Mouse (Mus musculus): ENCODE measurements around the gene A2ml1. TPM values are rescaled to one million over a fixed set of nuclear protein-coding genes. Genes with fewer than 3 reads are reported as not detected.

Gene A2ml1
- polyA plus RNA-seq, 1 experiment: 0.24 TPM

DNA sequence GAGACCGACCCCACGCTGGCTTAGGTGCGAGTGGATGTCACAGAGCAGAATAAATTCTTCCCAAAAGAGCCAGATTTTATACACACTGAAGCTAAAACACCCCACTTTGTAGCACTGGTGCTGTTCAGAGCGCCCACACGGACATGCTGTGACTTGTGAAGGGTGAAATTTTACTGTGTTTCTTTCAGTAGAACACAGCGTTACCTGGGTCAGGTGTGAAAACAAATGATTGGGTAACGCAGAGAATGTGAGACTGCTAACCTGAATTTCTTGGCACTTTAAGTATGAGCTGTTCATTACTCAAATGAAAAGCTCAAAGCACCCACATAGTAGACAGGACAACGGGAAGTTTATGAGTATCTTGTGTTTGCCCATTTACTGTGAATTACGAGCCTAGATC, 4.1 kb downstream of the A2ml1 start:
- DNase-seq (ENCODE audit: low read depth, low spot score): no peak
- 58% methylated on average over 9 of the region's 9 CpGs for WGBS

DNA sequence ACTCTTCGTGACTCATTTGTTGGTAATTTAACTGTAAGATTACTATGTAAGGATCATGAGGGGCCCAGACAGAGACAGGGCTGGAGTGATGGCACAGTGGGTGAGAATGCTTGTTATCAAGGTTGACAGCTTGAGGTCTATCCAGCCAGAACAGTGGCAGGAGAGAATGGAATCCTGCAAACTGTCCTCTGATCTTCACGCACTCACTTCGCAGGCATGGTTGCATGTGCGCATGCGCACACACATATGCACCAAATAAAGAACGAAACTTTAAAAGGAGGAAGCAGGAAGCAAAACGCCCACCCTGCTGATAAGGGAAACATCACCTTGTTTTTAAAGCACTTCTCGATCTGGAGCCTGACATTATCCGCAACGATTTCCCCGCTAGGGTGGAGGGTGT, 14.8 kb downstream of the A2ml1 start:
- no peak for DNase-seq (ENCODE audit: low read depth, low spot score)
- WGBS: 90% methylated on average over 11 of the region's 11 CpGs

DNA sequence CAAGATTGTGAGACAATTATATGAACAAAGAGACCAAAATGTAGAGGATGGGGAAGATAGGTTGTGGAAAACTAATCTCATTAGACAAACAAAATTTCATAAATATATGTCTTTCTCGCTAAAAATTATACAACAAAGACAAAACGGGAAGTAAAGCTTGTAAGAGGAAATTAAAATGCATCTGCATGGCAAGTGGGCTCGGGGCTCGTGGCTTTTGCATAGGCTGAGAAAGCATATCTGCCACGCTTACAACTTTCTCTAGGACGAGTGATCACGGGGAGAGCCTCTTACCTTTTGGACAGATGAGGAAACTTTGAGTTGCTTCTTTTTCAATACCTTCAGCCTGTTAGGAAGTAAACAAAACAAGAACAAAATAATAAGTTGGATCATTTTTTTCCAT, 27.4 kb downstream of the A2ml1 start:
- 87% methylated on average over 7 of the region's 7 CpGs for WGBS
- no peak for DNase-seq (ENCODE audit: low read depth, low spot score)

DNA sequence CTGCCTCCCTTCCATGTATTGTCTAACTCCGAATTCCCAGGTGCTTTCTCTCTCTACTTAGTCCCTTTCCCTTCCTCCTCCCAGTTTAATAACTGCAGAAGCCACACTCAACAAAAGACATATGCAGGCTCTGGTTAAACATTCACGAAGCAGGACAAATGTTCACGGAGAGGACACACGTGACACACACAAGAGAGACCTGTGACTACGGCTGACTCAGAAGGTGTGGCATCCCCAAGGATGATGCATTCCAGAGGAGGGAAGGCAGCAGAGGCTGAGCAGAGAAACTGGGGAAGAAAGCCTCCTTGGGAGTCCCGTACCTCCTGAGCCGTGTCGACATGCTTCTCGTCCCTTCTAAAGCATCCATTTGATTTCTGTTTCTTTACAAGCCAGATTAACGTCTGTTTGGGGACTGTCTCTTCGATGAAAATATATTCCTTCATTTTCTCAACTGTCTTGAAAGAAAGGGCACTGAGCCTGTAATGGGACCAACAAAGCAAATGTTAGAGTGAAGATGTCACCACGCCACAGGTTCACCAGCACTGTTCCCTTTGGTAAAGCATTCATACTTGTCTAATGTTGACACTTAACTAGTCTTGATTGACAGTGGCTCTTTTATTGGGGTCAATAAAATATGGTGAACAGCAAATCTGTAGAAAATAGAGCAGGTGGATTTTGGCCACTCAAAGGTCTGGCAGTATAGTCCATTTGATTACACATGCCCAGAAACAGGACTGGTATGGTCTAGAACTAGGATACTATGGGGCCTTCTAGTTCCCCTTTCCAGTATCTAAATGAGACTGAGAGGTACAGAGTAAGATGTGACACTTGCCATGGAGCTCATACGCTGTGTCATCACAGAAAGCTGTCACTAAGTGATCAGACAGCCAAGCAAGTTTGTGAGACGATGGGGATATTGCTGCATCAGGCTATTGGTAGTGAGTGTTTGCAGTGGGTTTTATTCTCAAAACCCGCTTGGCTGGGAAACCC, 31.6 kb downstream of the A2ml1 start:
- WGBS: 30% methylated on average over 15 of the region's 15 CpGs
- peak; percentile 95 for DNase-seq (ENCODE audit: low read depth, low spot score)

- 44% methylated on average over 10 of the region's 10 CpGs for WGBS
- DNase-seq (ENCODE audit: low read depth, low spot score): no peak
Measured at GRCm38 (mm10) chr6:128548532-128548931, 32.9 kb downstream of the A2ml1 start.

- no peak for DNase-seq (ENCODE audit: low read depth, low spot score)
- 81% methylated on average over 4 of the region's 4 CpGs for WGBS
Measured at GRCm38 (mm10) chr6:128545402-128545801, 36.0 kb downstream of the A2ml1 start.

- DNase-seq (ENCODE audit: low read depth, low spot score): no peak
- 33% methylated on average over 13 of the region's 13 CpGs for WGBS
Measured at GRCm38 (mm10) chr6:128543226-128543625, 38.2 kb downstream of the A2ml1 start.

DNA sequence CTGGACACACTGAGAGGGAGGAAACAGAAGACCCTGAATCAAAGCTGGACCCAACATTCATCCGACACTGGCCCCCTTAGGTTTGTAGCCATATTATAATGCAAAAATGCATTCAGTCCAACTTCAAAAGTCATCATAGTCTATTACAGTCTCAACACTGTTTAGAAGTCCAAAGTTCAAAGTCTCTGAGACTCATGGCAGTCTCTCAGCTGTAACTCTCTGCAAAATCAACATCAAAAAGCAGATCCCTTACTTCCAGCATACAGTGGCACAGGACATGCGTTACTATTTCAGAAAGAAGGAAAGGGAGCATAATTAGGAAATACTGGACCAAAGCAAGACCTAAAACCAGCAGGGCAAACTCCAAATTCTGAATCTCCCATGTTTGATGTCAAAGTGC, 46.2 kb downstream of the A2ml1 start:
- 30% methylated on average over 2 of the region's 2 CpGs for WGBS
- no peak for DNase-seq (ENCODE audit: low read depth, low spot score)

DNA sequence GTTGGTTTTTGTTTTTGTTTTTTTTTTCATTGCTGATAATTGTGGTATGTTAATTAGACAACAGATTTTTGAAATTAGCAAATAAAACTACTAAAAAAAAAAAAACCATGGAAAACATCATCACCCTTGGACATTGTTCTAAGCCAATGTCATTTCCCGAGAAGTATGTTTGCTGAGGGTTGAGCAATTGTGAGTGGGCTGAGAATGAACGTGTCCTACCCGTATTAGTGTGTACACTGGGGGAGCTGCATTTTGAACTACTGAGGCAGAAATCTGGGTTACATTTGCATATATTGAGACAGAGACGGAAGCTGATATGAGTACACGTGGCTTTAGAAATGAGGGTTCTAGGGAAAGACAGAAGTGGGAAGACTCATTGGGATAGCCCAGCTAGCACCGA, 48.1 kb downstream of the A2ml1 start:
- 68% methylated on average over 6 of the region's 6 CpGs for WGBS
- no peak for DNase-seq (ENCODE audit: low read depth, low spot score)

DNA sequence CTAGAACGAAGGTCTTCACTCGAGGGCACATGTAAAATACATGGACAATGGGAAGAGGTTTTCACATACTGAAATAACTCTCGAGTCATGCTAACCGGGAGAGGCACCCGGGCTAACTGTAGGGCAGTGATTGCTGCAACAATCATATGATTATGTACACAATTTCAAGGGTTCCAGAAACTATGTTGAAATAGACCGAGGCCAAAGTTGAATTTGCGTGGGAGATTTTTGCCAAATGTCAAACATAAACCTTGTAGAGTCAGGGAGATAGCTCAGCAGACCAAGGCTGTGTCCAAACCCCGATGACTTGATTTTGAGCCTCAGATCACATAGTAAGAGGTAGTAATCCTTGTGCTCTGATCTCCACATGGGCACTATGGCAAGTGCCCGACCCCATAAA, 48.7 kb downstream of the A2ml1 start:
- no peak for DNase-seq (ENCODE audit: low read depth, low spot score)
- WGBS: 36% methylated on average over 9 of the region's 9 CpGs

DNA sequence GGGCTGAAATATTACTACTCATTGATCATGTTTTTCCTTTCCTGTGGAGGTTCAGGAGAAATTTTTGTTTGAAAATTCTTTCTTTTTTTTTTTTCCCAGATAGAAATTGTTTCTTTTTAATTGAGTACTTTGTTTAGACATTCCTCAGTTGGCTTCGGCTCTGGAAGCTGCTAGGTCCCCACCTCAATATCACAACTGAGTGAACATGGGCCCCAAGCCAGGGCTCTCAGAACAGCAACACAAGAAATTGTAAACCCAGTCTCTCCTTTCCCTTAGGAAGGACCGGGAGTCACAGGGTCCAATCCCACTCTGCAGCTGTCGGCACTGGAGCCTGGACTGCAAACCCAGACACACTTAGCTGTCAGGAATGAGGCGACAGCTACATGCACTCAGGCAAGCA, 52.9 kb downstream of the A2ml1 start:
- 58% methylated on average over 4 of the region's 4 CpGs for WGBS
- DNase-seq (ENCODE audit: low read depth, low spot score): no peak

- DNase-seq (ENCODE audit: low read depth, low spot score): no peak
- WGBS: 32% methylated on average over 1 of the region's 1 CpGs
Measured at GRCm38 (mm10) chr6:128527110-128527509, 54.3 kb downstream of the A2ml1 start.

GRCm38 (mm10) chr6:128526601-128527000, 54.8 kb downstream of the A2ml1 start, which contains the start of gene Pzp:
Gene Pzp, minus strand, starts transcription at chr6:128526720.
- 76% methylated on average over 4 of the region's 4 CpGs for WGBS
- DNase-seq (ENCODE audit: low read depth, low spot score): no peak

GRCm38 (mm10) chr6:128525801-128526200, 55.6 kb downstream of the A2ml1 start:
- DNase-seq (ENCODE audit: low read depth, low spot score): no peak
- WGBS: 73% methylated on average over 4 of the region's 4 CpGs

GRCm38 (mm10) chr6:128523360-128523759, 58.0 kb downstream of the A2ml1 start:
- 81% methylated on average over 3 of the region's 3 CpGs for WGBS
- DNase-seq (ENCODE audit: low read depth, low spot score): no peak

DNA sequence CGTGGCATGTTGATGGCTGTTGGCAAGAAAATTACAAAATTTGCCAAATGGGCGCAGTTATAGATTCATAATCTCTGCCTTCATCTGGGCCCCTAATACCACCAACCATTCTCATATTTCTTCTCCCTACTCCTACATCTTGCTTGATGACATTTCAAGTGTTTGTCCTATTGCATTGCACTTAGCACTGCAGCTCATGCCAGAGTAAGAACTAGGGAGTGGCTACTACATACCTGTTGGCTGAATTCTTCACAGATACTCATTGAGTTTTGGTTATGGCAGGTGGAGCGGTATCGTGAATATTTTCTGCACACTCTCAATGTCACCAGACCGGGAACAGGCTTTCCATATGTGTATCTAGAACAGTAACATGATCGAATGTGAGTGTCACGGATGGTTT, 62.2 kb downstream of the A2ml1 start:
- WGBS: 90% methylated on average over 7 of the region's 7 CpGs
- DNase-seq (ENCODE audit: low read depth, low spot score): no peak

- no peak for DNase-seq (ENCODE audit: low read depth, low spot score)
- 82% methylated on average over 2 of the region's 2 CpGs for WGBS
Measured at GRCm38 (mm10) chr6:128505676-128506236, 75.7 kb downstream of the A2ml1 start.

DNA sequence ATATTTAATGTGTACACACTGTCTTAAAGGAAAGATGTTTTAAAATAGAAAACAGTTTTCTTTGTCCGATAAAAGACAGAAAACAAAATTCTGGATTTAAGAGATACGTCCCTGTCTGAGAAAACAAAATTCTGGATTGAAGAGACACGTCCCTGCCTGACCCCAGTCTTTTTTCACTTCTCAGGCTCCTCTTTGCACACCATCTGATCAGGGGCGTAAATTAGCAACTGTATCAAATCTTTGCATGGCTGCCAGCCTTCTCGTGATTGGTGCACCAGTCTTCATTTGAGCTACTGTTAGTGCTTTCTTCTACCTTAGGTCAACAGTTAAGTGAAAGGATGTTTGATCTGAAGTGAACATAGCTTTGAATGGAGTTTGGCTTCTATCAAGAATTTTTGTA, 76.7 kb downstream of the A2ml1 start:
- DNase-seq (ENCODE audit: low read depth, low spot score): no peak
- WGBS: 85% methylated on average over 5 of the region's 5 CpGs

GRCm38 (mm10) chr6:128495346-128495745, 86.1 kb downstream of the A2ml1 start:
- no peak for DNase-seq (ENCODE audit: low read depth, low spot score)
- WGBS: 57% methylated on average over 1 of the region's 1 CpGs

DNA sequence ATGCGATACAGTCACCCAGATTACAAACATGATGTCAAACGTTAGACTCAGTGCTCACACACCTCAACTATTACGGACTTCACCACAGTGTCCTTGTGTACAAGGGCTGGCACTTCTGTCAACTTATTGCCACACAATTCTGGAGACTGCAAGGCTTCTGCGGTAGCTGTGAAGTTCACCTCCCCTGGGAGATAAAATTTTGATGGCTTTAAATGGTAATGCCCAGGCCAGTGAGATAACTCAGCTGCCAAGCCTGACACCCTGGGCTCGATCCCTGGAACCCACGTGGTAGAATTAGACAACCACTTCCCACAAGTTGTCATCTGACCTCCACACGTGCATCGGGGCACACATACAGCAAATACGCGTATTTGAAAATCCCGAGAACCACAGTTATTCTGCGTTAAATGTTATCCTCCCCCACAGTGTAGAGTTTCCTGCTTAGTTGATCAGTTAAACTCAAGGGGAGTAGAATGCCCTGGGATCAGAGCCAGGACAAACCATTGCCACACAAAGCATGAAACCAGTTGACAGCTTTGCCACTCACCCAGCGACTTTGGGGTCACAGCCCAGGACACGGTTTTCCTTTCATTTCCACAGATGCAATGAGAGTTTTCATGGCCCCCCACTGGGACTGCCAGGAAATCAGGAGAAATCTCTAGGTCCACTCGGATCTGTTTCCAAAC, 86.6 kb downstream of the A2ml1 start:
- DNase-seq (ENCODE audit: low read depth, low spot score): no peak
- whole genome bisulfite sequencing: 69% methylated on average over 15 of the region's 15 CpGs

DNA sequence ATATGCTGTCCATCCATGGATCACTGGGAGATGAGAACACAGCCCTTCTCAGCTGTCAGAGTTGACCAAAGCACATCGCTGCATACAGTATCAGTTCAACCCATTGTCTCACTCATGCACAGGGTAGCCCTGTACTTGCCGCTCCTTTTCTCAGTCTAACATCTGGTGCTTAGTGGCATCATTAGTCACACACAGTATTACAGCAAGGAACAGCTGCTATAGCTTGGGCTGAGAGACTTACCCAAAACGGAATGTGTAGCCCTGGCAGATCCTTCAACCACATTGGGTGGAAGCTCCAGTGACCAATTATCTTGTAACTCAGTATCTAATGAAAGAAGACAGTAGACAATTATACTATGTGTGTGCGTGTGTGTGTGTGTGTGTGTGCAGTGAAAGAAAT, 89.5 kb downstream of the A2ml1 start:
- 84% methylated on average over 4 of the region's 4 CpGs for WGBS
- no peak for DNase-seq (ENCODE audit: low read depth, low spot score)
